Mouse (Mus musculus) gastrocnemius, postnatal 10 days (tissue): ENCODE results near the gene Tmem198b. TPM values are rescaled to one million over a fixed set of nuclear protein-coding genes. Genes with fewer than 3 reads are reported as not detected.
"Not testable (repeated sequence)": the region's sequence is repeated elsewhere in the genome, so short reads cannot be mapped to it uniquely, and the experiment has no call there.

Experiments
- DNase-seq: peaks from one replicate; pipeline ENCODE4 v3.0.0; 2021; ENCODE audit warnings: mixed read lengths
- long read RNA-seq, 2 experiments: library from polyadenylated mRNA; stranded (forward); transcript quantifications; one replicate each; pipeline ENCODE4 v2.0.0; 2021
- total RNA-seq, 2 experiments: library from RNA; stranded (reverse); gene quantifications; 2 replicates each; pipeline ENCODE4 v1.2.3; 2021

The Tmem198b gene
- 10 to 100 TPM in 1 of 2 experiments, 1 to 10 TPM in 1; 7.4 to 10.8 TPM for total RNA-seq
- long read RNA-seq, experiment 1, partial matches to known transcripts = 2 of 5 reads
- long read RNA-seq, experiment 1, other reads (novel, unspliced or antisense) = 1 of 5 reads
- long read RNA-seq, experiment 2, partial matches to known transcripts = 0 of 1 reads
- long read RNA-seq, experiment 2, other reads (novel, unspliced or antisense) = 1 of 1 reads

GRCm38 (mm10) chr10:128804271-128805091 lies at the start of gene Tmem198b:
Gene Tmem198b (minus strand): TSS chr10:128804370.
- DNase-seq = peak; percentile 51

- DNase-seq = no peak
These were observed 46.2 kb upstream of the Tmem198b start for GRCm38 (mm10) chr10:128850339-128850738.

GRCm38 (mm10) chr10:128848426-128848825 lies 44.3 kb upstream of the Tmem198b start:
- DNase-seq = no peak

GRCm38 (mm10) chr10:128846664-128847063 lies 42.5 kb upstream of the Tmem198b start:
- DNase-seq = no peak

- DNase-seq = no peak
These were observed 41.3 kb upstream of the Tmem198b start for GRCm38 (mm10) chr10:128845516-128845915.

GRCm38 (mm10) chr10:128843260-128843659 lies 39.1 kb upstream of the Tmem198b start:
- DNase-seq = no peak

- DNase-seq = no peak
These were observed 36.4 kb upstream of the Tmem198b start for GRCm38 (mm10) chr10:128840612-128841011.

GRCm38 (mm10) chr10:128839434-128839833 lies 35.3 kb upstream of the Tmem198b start:
- no peak for DNase-seq

- DNase-seq = no peak
These were observed 33.2 kb upstream of the Tmem198b start for GRCm38 (mm10) chr10:128837400-128837799.

- no peak for DNase-seq
These were observed 19.7 kb upstream of the Tmem198b start for GRCm38 (mm10) chr10:128823821-128824220.

GRCm38 (mm10) chr10:128823087-128823486 lies 18.9 kb upstream of the Tmem198b start:
- DNase-seq = not testable (repeated sequence)

- no peak for DNase-seq
These were observed 18.0 kb upstream of the Tmem198b start for GRCm38 (mm10) chr10:128822135-128822534.

GRCm38 (mm10) chr10:128821358-128822056 lies 17.3 kb upstream of the Tmem198b start, which contains the start of gene Ormdl2:
Gene Ormdl2 (minus strand): TSS chr10:128821645.
- peak; percentile 98 for DNase-seq

GRCm38 (mm10) chr10:128820217-128820616 lies 16.0 kb upstream of the Tmem198b start:
- DNase-seq = no peak

- DNase-seq = no peak
These were observed 12.9 kb upstream of the Tmem198b start, which contains the start of gene Sarnp for GRCm38 (mm10) chr10:128817033-128817432. Gene Sarnp (plus strand): TSS chr10:128817333.

GRCm38 (mm10) chr10:128807018-128807417 lies 2.8 kb upstream of the Tmem198b start:
- no peak for DNase-seq

GRCm38 (mm10) chr10:128806086-128806485 lies 1.9 kb upstream of the Tmem198b start:
- no peak for DNase-seq

GRCm38 (mm10) chr10:128805092-128806000 lies 1.2 kb upstream of the Tmem198b start:
- DNase-seq = peak; percentile 96

GRCm38 (mm10) chr10:128803771-128804270 lies 349 bp downstream of the Tmem198b start, which contains the start of gene Dnajc14:
Gene Dnajc14 (plus strand): TSS chr10:128804062.
- DNase-seq = peak; percentile 51

GRCm38 (mm10) chr10:128803361-128803760 lies 809 bp downstream of the Tmem198b start:
- no peak for DNase-seq

- DNase-seq = no peak
These were observed 1.2 kb downstream of the Tmem198b start for GRCm38 (mm10) chr10:128802956-128803355.
